26 mouse cellular contexts compared by ENCODE assay signal in the genomic region with DNA sequence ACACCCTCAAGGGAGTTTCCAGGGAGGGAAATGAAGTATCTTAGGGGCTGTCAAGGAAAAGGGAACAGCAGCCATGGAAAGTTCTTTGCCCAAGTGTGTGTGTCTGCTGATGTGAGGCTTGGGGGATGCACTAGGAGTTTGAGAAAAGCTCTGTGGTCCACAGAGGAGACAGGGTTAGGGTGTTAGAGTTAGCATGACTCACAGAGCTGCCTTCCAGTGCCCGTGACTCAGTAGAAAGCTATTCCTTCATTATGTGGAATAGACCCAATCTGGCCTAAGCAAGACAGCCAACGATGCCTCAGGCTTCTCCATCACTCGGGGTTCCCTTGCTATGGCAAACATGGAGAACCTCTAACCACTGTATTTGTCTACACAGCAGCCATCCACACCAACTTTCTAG. TPM values are rescaled to one million over a fixed set of nuclear protein-coding genes. Genes with fewer than 3 reads are reported as not detected.
DNase-seq lines count a peak whose midpoint lies in the region; ATAC-seq lines count a peak whose summit lies in the region.
"Had no signal": no experiment of that assay in that cellular context is flagged by ENCODE, and none has a peak within 500 bp of the region (broad histone marks: within the 10 kb centered on the region; RNA-seq: fewer than 3 reads in every experiment).

No protein-coding gene starts in this region.

- peak overlapping the region; percentile 87 for H3K4me2 ChIP-seq in embryonic facial prominence, embryonic 14.5 days (ENCODE audit: low read depth, low read length)
- H3K4me2 ChIP-seq in forebrain, embryonic 16.5 days (ENCODE audit: low read length), result no peak overlapping the region
- H3K4me2 ChIP-seq in hindbrain, embryonic 16.5 days (ENCODE audit: low read length), result no peak overlapping the region
- H3K4me2 ChIP-seq: heart, embryonic 13.5 days; hindbrain, embryonic 12.5 days; liver, embryonic 11.5 days; midbrain, embryonic 12.5 days had no signal

- peak overlapping the region; percentile 60; the same call in 1 of the 2 replicates for H3K4me3 ChIP-seq in embryonic facial prominence, embryonic 14.5 days (ENCODE audit: low read depth, low read length)
- no peak overlapping the region for H3K4me3 ChIP-seq in forebrain, embryonic 16.5 days (replicated peaks; ENCODE audit: low read length)
- no peak overlapping the region for H3K4me3 ChIP-seq in hindbrain, embryonic 16.5 days (ENCODE audit: low read length)
- H3K4me3 ChIP-seq: heart, adult 2 months; heart, embryonic 13.5 days; hindbrain, embryonic 12.5 days; midbrain, embryonic 12.5 days had no signal

- H3K27me3 ChIP-seq in embryonic facial prominence, embryonic 14.5 days (replicated peaks; ENCODE audit: control insufficient read depth, insufficient read depth, low read length), result peaks cover 22% of the 10 kb centered on the region
- H3K27me3 ChIP-seq in forebrain, embryonic 16.5 days (replicated peaks; ENCODE audit: control insufficient read depth, insufficient read depth, low read length), result peaks cover 22% of the 10 kb centered on the region
- peaks cover 13% of the 10 kb centered on the region for H3K27me3 ChIP-seq in hindbrain, embryonic 16.5 days (replicated peaks; ENCODE audit: control insufficient read depth, insufficient read depth, low read length)

- peak; percentile 82 for DNase-seq in heart, adult 11 months
- no peak for DNase-seq in heart, postnatal 25 days (ENCODE audit: low spot score)
- DNase-seq in Muller cell, postnatal 12 days (ENCODE audit: inconsistent ontology term), result peak; percentile 78
- DNase-seq in embryonic facial prominence, embryonic 14.5 days (ENCODE audit: low spot score), result no peak
- DNase-seq in urinary bladder, adult 2 months (ENCODE audit: low spot score), result no peak
- DNase-seq: adrenal gland, postnatal 14 days; cerebellum, adult 8-10 months; gastrocnemius, postnatal 25 days; heart, adult 2 months; heart, postnatal 14 days; kidney, adult 18-20 months; layer of hippocampus, adult 9-11 months; liver, postnatal 0 days had no signal

- ATAC-seq in embryonic facial prominence, embryonic 14.5 days (ENCODE audit: low read depth), result no peak
- ATAC-seq in forebrain, embryonic 16.5 days, result no peak
- no peak for ATAC-seq in hindbrain, embryonic 16.5 days
- ATAC-seq: forebrain, embryonic 14.5 days; inflammation-experienced regulatory T-cells, adult 6 months; liver, postnatal 0 days had no signal

- intact Hi-C loops in heart, postnatal 25 days (cut with DNase I), result loop anchor here (5.0 to 10.0 kb wide), 3 partner anchors 394 to 692 kb away; no protein-coding TSS in a partner anchor

- H3K27ac ChIP-seq in embryonic facial prominence, embryonic 14.5 days (replicated peaks; ENCODE audit: low read depth, low read length), result no peak overlapping the region
- no peak overlapping the region for H3K27ac ChIP-seq in forebrain, embryonic 16.5 days (ENCODE audit: low read length)
- no peak overlapping the region for H3K27ac ChIP-seq in hindbrain, embryonic 16.5 days (ENCODE audit: low read depth, low read length)
- H3K27ac ChIP-seq: heart, adult 2 months; heart, embryonic 13.5 days; hindbrain, embryonic 12.5 days; kidney, postnatal 0 days; midbrain, embryonic 12.5 days; stomach, postnatal 0 days had no signal

- H3K9me3 ChIP-seq in embryonic facial prominence, embryonic 14.5 days (ENCODE audit: control insufficient read depth, low read length), result no peaks in the 10 kb centered on the region
- no peaks in the 10 kb centered on the region for H3K9me3 ChIP-seq in forebrain, embryonic 16.5 days (ENCODE audit: control insufficient read depth, low read length)
- H3K9me3 ChIP-seq in hindbrain, embryonic 16.5 days (ENCODE audit: control insufficient read depth, low read length), result no peaks in the 10 kb centered on the region
- H3K9me3 ChIP-seq: heart, embryonic 13.5 days; hindbrain, embryonic 12.5 days; midbrain, embryonic 12.5 days had no signal

- 64% methylated on average over 3 of the region's 3 CpGs for WGBS in embryonic facial prominence, embryonic 14.5 days
- WGBS in forebrain, embryonic 16.5 days, result 76% methylated on average over 3 of the region's 3 CpGs
- 86% methylated on average over 3 of the region's 3 CpGs for WGBS in hindbrain, embryonic 16.5 days

- no peaks in the 10 kb centered on the region for H3K36me3 ChIP-seq in embryonic facial prominence, embryonic 14.5 days (ENCODE audit: control insufficient read depth, insufficient read depth, low read length)
- no peaks in the 10 kb centered on the region for H3K36me3 ChIP-seq in forebrain, embryonic 16.5 days (ENCODE audit: control insufficient read depth, insufficient read depth)
- no peaks in the 10 kb centered on the region for H3K36me3 ChIP-seq in hindbrain, embryonic 16.5 days (ENCODE audit: control insufficient read depth, insufficient read depth, low read length)
- H3K36me3 ChIP-seq: heart, embryonic 13.5 days; hindbrain, embryonic 12.5 days; midbrain, embryonic 12.5 days had no signal

- H3K9ac ChIP-seq in embryonic facial prominence, embryonic 14.5 days (ENCODE audit: low read depth, low read length), result no peak overlapping the region
- H3K9ac ChIP-seq in forebrain, embryonic 16.5 days (replicated peaks; ENCODE audit: low read depth, low read length), result no peak overlapping the region
- H3K9ac ChIP-seq in hindbrain, embryonic 16.5 days (ENCODE audit: low read depth, low read length), result no peak overlapping the region
- H3K9ac ChIP-seq: heart, embryonic 13.5 days; hindbrain, embryonic 12.5 days; liver, postnatal 0 days; midbrain, embryonic 12.5 days had no signal

- peaks cover 9% of the 10 kb centered on the region for H3K4me1 ChIP-seq in embryonic facial prominence, embryonic 14.5 days (ENCODE audit: control insufficient read depth, insufficient read depth, low read length)
- H3K4me1 ChIP-seq in forebrain, embryonic 16.5 days (replicated peaks; ENCODE audit: control insufficient read depth, insufficient read depth, low read length), result peaks cover 15% of the 10 kb centered on the region
- peaks cover 16% of the 10 kb centered on the region for H3K4me1 ChIP-seq in hindbrain, embryonic 16.5 days (ENCODE audit: control insufficient read depth, insufficient read depth, low read depth, low read length)

RNA-seq across cellular contexts. Expression of a gene that starts 3.2 kb away (rescaled TPM):
- total RNA-seq in heart, postnatal 25 days (2021), result 1 to 10 TPM; 1.2 to 1.4 TPM
- polyA plus RNA-seq in embryonic facial prominence, embryonic 14.5 days (2014; fragmentation: Nextera tagmentation; extraction: Ambion mirVana), result 11.1 and 11.5 TPM in 2 replicates
- polyA plus RNA-seq in forebrain, embryonic 16.5 days (2015; fragmentation: Nextera tagmentation; extraction: Ambion mirVana), result 1.1 and 1.2 TPM in 2 replicates
- 3.9 and 4.4 TPM in 2 replicates for polyA plus RNA-seq in hindbrain, embryonic 16.5 days (2015; fragmentation: Nextera tagmentation; extraction: Ambion mirVana)
- polyA plus RNA-seq in urinary bladder, adult 2 months (2012; rRNA removed), result 94.4 and 138 TPM in 2 replicates
- total RNA-seq: common myeloid progenitor, adult 5-6 weeks; megakaryocyte, adult 5-6 weeks; neutrophil, adult 5-6 weeks had no signal
- polyA plus RNA-seq: inflammation-experienced regulatory T-cells, adult 6 months; liver, postnatal 0 days had no signal

Comparison
In these comparisons a context has a peak if more than half of its experiments do, and no peak if none do; other contexts are left out.
1. DNase-seq: peak in heart, adult 11 months (single experiment) and Muller cell, postnatal 12 days (single experiment); none in heart, postnatal 25 days (single experiment), embryonic facial prominence, embryonic 14.5 days (single experiment) and urinary bladder, adult 2 months (single experiment).